Mouse (Mus musculus) heart, embryonic 10.5 days (tissue): ENCODE data around the gene Mmp11. TPM values are rescaled to one million over a fixed set of nuclear protein-coding genes. Genes with fewer than 3 reads are reported as not detected.

Experiments used
- DNase-seq: peaks from one replicate; pipeline ENCODE4 v3.0.0-alpha.2; 2017; ENCODE audit warnings: low spot score
- H3K27ac ChIP-seq: fragments of 300-500 bp; sonication (generic); 2 replicates; pipeline ENCODE4 v1.5.1; 2016; ENCODE audit warnings: mild to moderate bottlenecking
- H3K27me3 ChIP-seq: fragments of 300-500 bp; sonication (generic); 2 replicates; pipeline ENCODE4 v1.6.1; 2016; ENCODE audit warnings: mild to moderate bottlenecking; ENCODE audit not compliant: poor library complexity, insufficient read depth, severe bottlenecking
- H3K36me3 ChIP-seq: fragments of 300-500 bp; sonication (generic); 2 replicates; pipeline ENCODE4 v1.6.1; 2016; ENCODE audit warnings: mild to moderate bottlenecking, moderate library complexity
- H3K4me1 ChIP-seq: fragments of 300-500 bp; sonication (generic); 2 replicates; pipeline ENCODE4 v1.6.1; 2016; ENCODE audit warnings: mild to moderate bottlenecking
- H3K4me3 ChIP-seq: fragments of 300-500 bp; sonication (generic); 2 replicates; pipeline ENCODE4 v1.5.1; 2016; ENCODE audit warnings: mild to moderate bottlenecking, moderate library complexity
- H3K9me3 ChIP-seq: fragments of 300-500 bp; sonication (generic); 2 replicates; pipeline ENCODE4 v1.6.1; 2016; ENCODE audit warnings: mild to moderate bottlenecking, moderate library complexity
- WGBS: fragments of 180-500 bp; shearing (Covaris S2); methylation state at CpG from one replicate; pipeline ENCODE4 v1.1.7; 2016; 5-methylcytosine and 5-hydroxymethylcytosine counted together
- polyA plus RNA-seq: library from polyadenylated mRNA; unstranded; fragments of >200 nt; fragmentation: Nextera tagmentation; extraction: Ambion mirVana; gene quantifications from 2 replicates; pipeline ENCODE4 v1.2.1, GENCODE M21; 2016

Mmp11 gene
- polyA plus RNA-seq, 1 experiment from 2014 or later = 39.0 TPM

- 4% methylated on average over 15 of the region's 15 CpGs for WGBS
- H3K27me3 ChIP-seq = peaks cover 3% of the 10 kb centered on the region; the same call in 1 of the 2 replicates
- no peak for DNase-seq
- peak overlapping the region; percentile 62 for H3K27ac ChIP-seq
- peaks cover 11% of the 10 kb centered on the region for H3K4me1 ChIP-seq
- H3K9me3 ChIP-seq = no peaks in the 10 kb centered on the region
- peak overlapping the region; percentile 43 for H3K4me3 ChIP-seq
- no peaks in the 10 kb centered on the region for H3K36me3 ChIP-seq
Observed at GRCm38 (mm10) chr10:75882433-75883231, 53.7 kb downstream of the Mmp11 start.

DNA sequence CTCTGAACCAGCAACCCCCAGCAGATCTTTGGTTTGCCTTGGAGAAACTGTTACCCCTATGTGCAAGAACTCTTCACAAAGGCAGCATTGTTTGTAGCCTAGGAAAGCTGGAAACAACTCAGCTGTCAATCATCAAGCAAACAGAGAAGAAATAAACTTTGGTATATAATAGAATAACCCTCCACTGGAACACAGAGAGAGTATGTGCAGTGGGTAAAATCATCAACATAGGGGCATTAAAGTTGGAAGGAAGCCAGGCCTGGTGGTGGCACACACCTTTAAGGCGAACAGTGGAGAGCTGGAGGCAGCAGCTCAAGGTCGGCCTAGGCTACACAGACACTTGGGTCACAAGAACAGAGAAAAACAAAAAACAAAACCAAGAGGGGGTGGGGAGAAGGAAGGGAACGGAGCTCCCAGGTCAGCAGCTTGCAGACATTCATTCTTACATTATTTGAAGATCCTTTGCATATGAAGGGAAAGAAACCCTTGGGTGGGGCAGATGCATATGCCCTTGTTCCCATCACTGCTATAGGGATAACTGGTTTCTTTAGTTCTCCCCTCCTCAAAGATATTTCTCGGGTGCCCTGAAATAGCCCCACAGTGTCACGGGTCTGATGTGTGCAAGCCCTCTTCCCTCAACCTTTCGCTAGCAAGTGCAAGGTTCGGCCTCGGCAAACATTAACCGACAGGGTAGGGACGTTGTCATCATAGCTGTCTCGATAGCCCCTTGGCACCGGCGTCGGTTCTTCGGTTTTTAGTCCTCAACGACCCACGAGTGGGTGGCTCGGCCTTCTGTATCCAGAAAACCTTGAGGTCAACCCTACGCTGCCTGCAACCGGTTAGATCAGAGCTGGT lies 54.5 kb downstream of the Mmp11 start:
- no peak for DNase-seq
- H3K4me3 ChIP-seq = peak overlapping the region; percentile 43; the same call in 1 of the 2 replicates
- 13% methylated on average over 20 of the region's 20 CpGs for WGBS
- no peaks in the 10 kb centered on the region for H3K36me3 ChIP-seq
- no peaks in the 10 kb centered on the region for H3K9me3 ChIP-seq
- peaks cover 11% of the 10 kb centered on the region for H3K4me1 ChIP-seq
- peaks cover 3% of the 10 kb centered on the region; the same call in 1 of the 2 replicates for H3K27me3 ChIP-seq
- no peak overlapping the region for H3K27ac ChIP-seq

DNA sequence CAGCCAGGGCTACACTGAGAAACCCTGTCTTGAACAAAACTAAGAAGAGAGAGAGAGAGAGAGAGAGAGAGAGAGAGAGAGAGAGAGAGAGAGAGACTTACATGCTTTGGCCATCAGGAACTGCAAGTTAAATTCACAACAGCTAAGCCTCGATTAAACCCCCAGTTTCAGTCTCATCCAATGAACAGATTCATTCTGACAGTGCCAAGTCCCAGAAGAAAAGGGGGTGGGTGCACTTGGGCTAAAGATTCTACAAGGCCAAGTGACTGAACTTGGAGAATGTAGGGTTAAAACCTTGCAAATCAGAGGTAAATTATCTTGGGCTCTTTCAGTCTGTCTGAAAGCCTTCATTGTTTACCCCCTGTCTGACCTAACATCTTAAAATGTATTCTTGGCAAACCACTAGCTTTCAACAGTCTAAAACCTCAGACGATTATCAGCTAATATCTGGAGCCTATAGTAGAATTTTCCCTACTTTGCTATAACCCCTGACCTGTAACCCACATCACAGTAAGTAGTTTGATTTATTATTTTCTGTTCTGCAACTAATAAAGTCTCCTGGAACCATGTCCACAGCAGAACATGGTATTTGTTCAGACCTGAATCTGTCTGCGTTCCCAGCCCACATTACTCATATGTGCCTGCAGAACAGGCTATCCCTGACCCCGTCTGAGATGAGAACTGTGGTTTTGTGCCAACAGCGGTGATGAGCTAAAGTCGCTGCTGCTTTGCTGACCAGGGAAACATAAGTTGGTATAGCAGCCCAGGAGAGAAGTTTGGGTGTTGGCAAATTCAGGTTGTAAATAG lies 55.3 kb downstream of the Mmp11 start:
- WGBS = 62% methylated on average over 6 of the region's 6 CpGs
- no peak for DNase-seq
- no peaks in the 10 kb centered on the region for H3K36me3 ChIP-seq
- H3K4me1 ChIP-seq = peaks cover 11% of the 10 kb centered on the region
- no peak overlapping the region for H3K4me3 ChIP-seq
- H3K27ac ChIP-seq = no peak overlapping the region
- H3K9me3 ChIP-seq = no peaks in the 10 kb centered on the region
- peaks cover 3% of the 10 kb centered on the region; the same call in 1 of the 2 replicates for H3K27me3 ChIP-seq

DNA sequence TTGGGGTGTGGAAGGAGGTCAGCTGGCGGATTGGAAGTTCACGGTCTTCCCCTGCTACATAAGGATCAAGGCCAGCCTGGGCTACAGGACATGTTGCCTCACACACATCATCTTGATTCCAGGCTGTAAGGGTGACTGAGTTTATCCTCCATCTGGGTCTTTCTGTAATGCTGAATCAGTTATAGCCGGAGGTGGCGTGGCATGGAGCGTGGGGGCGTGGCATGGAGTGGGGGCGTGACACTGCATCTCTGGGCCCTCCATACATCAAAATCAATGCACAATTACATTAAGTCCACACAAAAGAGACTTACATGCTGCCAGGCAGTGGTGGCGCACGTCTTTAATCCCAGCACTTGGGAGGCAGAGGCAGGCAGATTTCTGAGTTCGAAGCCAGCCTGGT lies 55.9 kb downstream of the Mmp11 start:
- Histone ChIP-seq H3K27ac (no peak overlapping the region), H3K36me3 (no peaks in the 10 kb centered on the region), H3K4me3 (no peak overlapping the region), H3K4me1 (peaks cover 11% of the 10 kb centered on the region), H3K27me3 (peaks cover 3% of the 10 kb centered on the region; the same call in 1 of the 2 replicates), H3K9me3 (no peaks in the 10 kb centered on the region)
- 94% methylated on average over 10 of the region's 10 CpGs for WGBS
- no peak for DNase-seq

GRCm38 (mm10) chr10:75878836-75879235 lies 57.5 kb downstream of the Mmp11 start:
- Histone ChIP-seq H3K4me3 (no peak overlapping the region), H3K4me1 (peaks cover 14% of the 10 kb centered on the region), H3K27me3 (peaks cover 3% of the 10 kb centered on the region; the same call in 1 of the 2 replicates), H3K27ac (no peak overlapping the region), H3K36me3 (no peaks in the 10 kb centered on the region), H3K9me3 (no peaks in the 10 kb centered on the region)
- no peak for DNase-seq
- 91% methylated on average over 3 of the region's 3 CpGs for WGBS

- Histone ChIP-seq H3K27me3 (no peaks in the 10 kb centered on the region; the same call in 1 of the 2 replicates), H3K9me3 (no peaks in the 10 kb centered on the region), H3K36me3 (no peaks in the 10 kb centered on the region), H3K27ac (peak overlapping the region; percentile 87), H3K4me1 (peaks cover 18% of the 10 kb centered on the region), H3K4me3 (peak overlapping the region; percentile 56)
- WGBS = 43% methylated on average over 10 of the region's 10 CpGs
- no peak for DNase-seq
Observed at GRCm38 (mm10) chr10:75873543-75874170, 62.6 kb downstream of the Mmp11 start.

Other genes starting within 250 kb of the Mmp11 start
- 20.0 and 24.0 TPM in 2 replicates for gene Cabin1, start 172.2 kb downstream of the Mmp11 start, polyA plus RNA-seq
- 51.9 and 108 TPM in 2 replicates for gene Ddt, start 163.1 kb downstream of the Mmp11 start, polyA plus RNA-seq
- gene Gm20441, start 155.5 kb downstream of the Mmp11 start, polyA plus RNA-seq = not detected in 2 replicates
- 2.6 and 4.2 TPM in 2 replicates for gene Gstt3, start 155.1 kb downstream of the Mmp11 start, polyA plus RNA-seq
- gene Gstt1, start 137.9 kb downstream of the Mmp11 start, polyA plus RNA-seq = 5.1 and 17.3 TPM in 2 replicates
- not detected in 2 replicates for gene Gstt4, start 114.0 kb downstream of the Mmp11 start, polyA plus RNA-seq
- 8.7 and 11.4 TPM in 2 replicates for gene Gstt2, start 99.1 kb downstream of the Mmp11 start, polyA plus RNA-seq
- 3,089 and 3,244 TPM in 2 replicates for gene Mif, start 76.3 kb downstream of the Mmp11 start, polyA plus RNA-seq
- gene Derl3, start 43.1 kb downstream of the Mmp11 start, polyA plus RNA-seq = 3.1 and 5.0 TPM in 2 replicates
- gene Smarcb1, start 14.9 kb downstream of the Mmp11 start, polyA plus RNA-seq = 157 and 204 TPM in 2 replicates
- 333 and 524 TPM in 2 replicates for gene Chchd10, start 3.4 kb downstream of the Mmp11 start, polyA plus RNA-seq
- gene Gm867, start 4.2 kb upstream of the Mmp11 start, polyA plus RNA-seq = 0.39 and 0.76 TPM in 2 replicates
- 0.74 and 0.83 TPM in 2 replicates for gene Vpreb3, start 6.6 kb upstream of the Mmp11 start, polyA plus RNA-seq
- 0.12 TPM in 1 of 2 replicates, not detected in the other for gene Gm5134, start 18.0 kb upstream of the Mmp11 start, polyA plus RNA-seq
- 24.7 and 33.4 TPM in 2 replicates for gene Zfp280b, start 96.2 kb upstream of the Mmp11 start, polyA plus RNA-seq
- gene Slc5a4b, start 174.5 kb upstream of the Mmp11 start, polyA plus RNA-seq = not detected in 2 replicates
- not detected in 2 replicates for gene Slc5a4a, start 211.0 kb upstream of the Mmp11 start, polyA plus RNA-seq